ENCODE assay signal across 8 mouse cellular contexts in the genomic region with DNA sequence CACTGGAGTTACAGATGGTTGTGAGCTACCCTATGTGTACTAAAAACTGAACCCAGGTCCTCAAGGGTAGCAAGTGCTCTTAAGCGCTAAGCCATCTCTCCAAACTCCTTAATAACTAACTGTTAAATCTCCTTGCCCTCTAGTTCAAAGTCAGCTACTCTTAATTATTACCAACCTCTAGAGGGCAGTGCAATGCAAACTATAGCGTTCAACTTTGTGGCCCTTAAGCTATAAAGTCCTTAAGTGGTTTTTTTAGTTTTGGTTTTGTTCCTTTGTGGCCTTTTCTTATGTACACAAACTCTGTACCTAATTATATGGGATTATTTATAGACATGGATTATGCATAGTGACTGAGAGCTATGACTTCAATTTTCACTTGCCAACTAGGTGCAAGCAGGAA. TPM values are rescaled to one million over a fixed set of nuclear protein-coding genes. Genes with fewer than 3 reads are reported as not detected.
DNase-seq lines count a peak whose midpoint lies in the region; ATAC-seq lines count a peak whose summit lies in the region.

No protein-coding gene starts in this region.

- intact Hi-C loops in left cerebral cortex, postnatal 4 days (cut with DNase I), result no loop called here

- no peak for DNase-seq in cerebellum, adult 9-11 months
- DNase-seq in left cerebral cortex, adult 11 months (ENCODE audit: low spot score), result peak; percentile 41
- no peak for DNase-seq in left cerebral cortex, postnatal 4 days
- peak; percentile 66 for DNase-seq in R1 (ENCODE audit: low read depth, low spot score)
- DNase-seq in forelimb bud, embryonic 11.5 days (ENCODE audit: low read depth, low spot score), result peak; percentile 62
- no peak for DNase-seq in spleen, postnatal 4 days (ENCODE audit: low spot score in 2 of 2)

- ATAC-seq in cerebellum, adult (ENCODE audit: insufficient number of reproducible peaks, low FRiP score, low TSS enrichment), result 0 out of 2 replicates have a peak, but pooled peaks have one; percentile 40
- ATAC-seq in megakaryocyte progenitor cell, adult 5-6 weeks (replicated peaks; ENCODE audit: poor library complexity), result peak; percentile 83

RNA-seq across cellular contexts. Expression of a gene that starts 27.5 kb away (rescaled TPM):
- 1 to 10 TPM; 1.3 to 1.8 TPM for total RNA-seq in left cerebral cortex, postnatal 4 days (2021)
- 0.32 and 0.35 TPM in 2 replicates for total RNA-seq in megakaryocyte progenitor cell, adult 5-6 weeks (2015)
- 0.10 TPM in 1 of 2 replicates, not detected in the other for total RNA-seq in megakaryocyte progenitor cell, adult 5-6 weeks (2017)

RNA-seq across cellular contexts. Expression of a gene that starts 41.2 kb away (rescaled TPM):
- total RNA-seq in left cerebral cortex, postnatal 4 days (2021), result 10 to 100 TPM; 33.0 to 33.1 TPM
- 14.1 and 16.1 TPM in 2 replicates for total RNA-seq in megakaryocyte progenitor cell, adult 5-6 weeks (2015)
- total RNA-seq in megakaryocyte progenitor cell, adult 5-6 weeks (2017), result 40.3 and 47.3 TPM in 2 replicates

RNA-seq across cellular contexts. Expression of a gene that starts 53.4 kb away (rescaled TPM):
- total RNA-seq in left cerebral cortex, postnatal 4 days (2021), result 10 to 100 TPM; 53.8 to 60.6 TPM
- 30.7 and 32.9 TPM in 2 replicates for total RNA-seq in megakaryocyte progenitor cell, adult 5-6 weeks (2015)
- total RNA-seq in megakaryocyte progenitor cell, adult 5-6 weeks (2017), result 36.4 and 48.2 TPM in 2 replicates

Comparison
In these comparisons a context has a peak if more than half of its experiments do, and no peak if none do; other contexts are left out.
1. DNase-seq: peak in left cerebral cortex, adult 11 months (single experiment), R1 (single experiment) and forelimb bud, embryonic 11.5 days (single experiment); none in cerebellum, adult 9-11 months (single experiment), left cerebral cortex, postnatal 4 days (single experiment) and spleen, postnatal 4 days (0 of 2).